Mouse (Mus musculus) heart, embryonic 10.5 days (tissue): ENCODE measurements at regions not wholly inside any gene's neighbourhood (a gene's known extent, or its start where the extent isn't known, plus 50 kb on each side); places are given as distances from the start of the nearest gene placed in this dataset.

Experiments used
- DNase-seq: peaks from one replicate; pipeline ENCODE4 v3.0.0-alpha.2; 2017; ENCODE audit warnings: low spot score
- H3K27ac ChIP-seq: fragments of 300-500 bp; sonication (generic); 2 replicates; pipeline ENCODE4 v1.5.1; 2016; ENCODE audit warnings: mild to moderate bottlenecking
- H3K27me3 ChIP-seq: fragments of 300-500 bp; sonication (generic); 2 replicates; pipeline ENCODE4 v1.6.1; 2016; ENCODE audit warnings: mild to moderate bottlenecking; ENCODE audit not compliant: poor library complexity, insufficient read depth, severe bottlenecking
- H3K36me3 ChIP-seq: fragments of 300-500 bp; sonication (generic); 2 replicates; pipeline ENCODE4 v1.6.1; 2016; ENCODE audit warnings: mild to moderate bottlenecking, moderate library complexity
- H3K4me1 ChIP-seq: fragments of 300-500 bp; sonication (generic); 2 replicates; pipeline ENCODE4 v1.6.1; 2016; ENCODE audit warnings: mild to moderate bottlenecking
- H3K4me3 ChIP-seq: fragments of 300-500 bp; sonication (generic); 2 replicates; pipeline ENCODE4 v1.5.1; 2016; ENCODE audit warnings: mild to moderate bottlenecking, moderate library complexity
- H3K9me3 ChIP-seq: fragments of 300-500 bp; sonication (generic); 2 replicates; pipeline ENCODE4 v1.6.1; 2016; ENCODE audit warnings: mild to moderate bottlenecking, moderate library complexity
- WGBS: fragments of 180-500 bp; shearing (Covaris S2); methylation state at CpG from one replicate; pipeline ENCODE4 v1.1.7; 2016; 5-methylcytosine and 5-hydroxymethylcytosine counted together

GRCm38 (mm10) chr8:103361713-103362112 lies 576.3 kb upstream of the Cdh11 start:
- Histone ChIP-seq H3K9me3 (no peaks in the 10 kb centered on the region), H3K36me3 (no peaks in the 10 kb centered on the region), H3K27me3 (no peaks in the 10 kb centered on the region), H3K4me3 (no peak overlapping the region), H3K27ac (no peak overlapping the region), H3K4me1 (peaks cover 7% of the 10 kb centered on the region)
- 78% methylated on average over 3 of the region's 3 CpGs for WGBS
- no peak for DNase-seq

- Histone ChIP-seq H3K9me3 (no peaks in the 10 kb centered on the region), H3K27me3 (no peaks in the 10 kb centered on the region), H3K36me3 (no peaks in the 10 kb centered on the region), H3K27ac (no peak overlapping the region), H3K4me3 (no peak overlapping the region), H3K4me1 (peaks cover 8% of the 10 kb centered on the region)
- no peak for DNase-seq
- 35% methylated on average over 2 of the region's 2 CpGs for WGBS
These were observed 585.0 kb upstream of the Cdh11 start for GRCm38 (mm10) chr8:103370394-103370793.

GRCm38 (mm10) chr8:103373007-103373406 lies 587.6 kb upstream of the Cdh11 start:
- H3K27me3 ChIP-seq, result no peaks in the 10 kb centered on the region
- no peak overlapping the region for H3K4me3 ChIP-seq
- H3K27ac ChIP-seq, result no peak overlapping the region
- H3K36me3 ChIP-seq, result no peaks in the 10 kb centered on the region
- H3K9me3 ChIP-seq, result no peaks in the 10 kb centered on the region
- DNase-seq, result no peak
- 73% methylated on average over 1 of the region's 1 CpGs for WGBS
- H3K4me1 ChIP-seq, result no peaks in the 10 kb centered on the region

GRCm38 (mm10) chr8:103374151-103374550 lies 588.7 kb upstream of the Cdh11 start:
- Histone ChIP-seq H3K4me3 (no peak overlapping the region), H3K9me3 (no peaks in the 10 kb centered on the region), H3K27ac (no peak overlapping the region), H3K36me3 (no peaks in the 10 kb centered on the region), H3K27me3 (no peaks in the 10 kb centered on the region), H3K4me1 (no peaks in the 10 kb centered on the region)
- no peak for DNase-seq
- 64% methylated on average over 4 of the region's 4 CpGs for WGBS

- no peak for DNase-seq
- no peaks in the 10 kb centered on the region for H3K27me3 ChIP-seq
- no peaks in the 10 kb centered on the region for H3K36me3 ChIP-seq
- H3K9me3 ChIP-seq, result no peaks in the 10 kb centered on the region
- WGBS, result 13% methylated on average over 3 of the region's 3 CpGs
- no peaks in the 10 kb centered on the region for H3K4me1 ChIP-seq
- no peak overlapping the region for H3K4me3 ChIP-seq
- no peak overlapping the region for H3K27ac ChIP-seq
These were observed 593.1 kb upstream of the Cdh11 start for GRCm38 (mm10) chr8:103378545-103378944.

GRCm38 (mm10) chr8:103381575-103381974 lies 596.1 kb upstream of the Cdh11 start:
- no peak overlapping the region for H3K4me3 ChIP-seq
- 84% methylated on average over 3 of the region's 3 CpGs for WGBS

GRCm38 (mm10) chr8:103391359-103391758 lies 605.9 kb upstream of the Cdh11 start:
- WGBS, result 79% methylated on average over 6 of the region's 6 CpGs
- Histone ChIP-seq H3K4me3 (no peak overlapping the region), H3K4me1 (no peaks in the 10 kb centered on the region), H3K27ac (no peak overlapping the region), H3K36me3 (no peaks in the 10 kb centered on the region), H3K9me3 (no peaks in the 10 kb centered on the region), H3K27me3 (no peaks in the 10 kb centered on the region)
- no peak for DNase-seq

More at GRCm38 (mm10) chr8:103381575-103381974, 596.1 kb upstream of the Cdh11 start:
- DNase-seq, result no peak
- Histone ChIP-seq H3K36me3 (no peaks in the 10 kb centered on the region), H3K27me3 (no peaks in the 10 kb centered on the region), H3K27ac (no peak overlapping the region), H3K4me1 (no peaks in the 10 kb centered on the region), H3K9me3 (no peaks in the 10 kb centered on the region)

- Histone ChIP-seq H3K36me3 (no peaks in the 10 kb centered on the region), H3K9me3 (no peaks in the 10 kb centered on the region), H3K4me1 (no peaks in the 10 kb centered on the region), H3K4me3 (no peak overlapping the region), H3K27me3 (no peaks in the 10 kb centered on the region), H3K27ac (no peak overlapping the region)
- DNase-seq, result no peak
- WGBS, result 38% methylated on average over 4 of the region's 4 CpGs
These were observed 609.9 kb upstream of the Cdh11 start for GRCm38 (mm10) chr8:103395316-103395715.

GRCm38 (mm10) chr8:103398179-103398578 lies 612.7 kb upstream of the Cdh11 start:
- no peaks in the 10 kb centered on the region for H3K4me1 ChIP-seq
- 70% methylated on average over 3 of the region's 3 CpGs for WGBS
- DNase-seq, result no peak
- H3K36me3 ChIP-seq, result no peaks in the 10 kb centered on the region
- no peaks in the 10 kb centered on the region for H3K27me3 ChIP-seq
- no peak overlapping the region for H3K4me3 ChIP-seq
- H3K9me3 ChIP-seq, result no peaks in the 10 kb centered on the region
- no peak overlapping the region for H3K27ac ChIP-seq

GRCm38 (mm10) chr8:103399466-103399865 lies 614.0 kb upstream of the Cdh11 start:
- H3K4me1 ChIP-seq, result no peaks in the 10 kb centered on the region
- 81% methylated on average over 3 of the region's 3 CpGs for WGBS
- no peak for DNase-seq
- H3K9me3 ChIP-seq, result no peaks in the 10 kb centered on the region
- H3K27me3 ChIP-seq, result no peaks in the 10 kb centered on the region
- no peak overlapping the region for H3K4me3 ChIP-seq
- no peaks in the 10 kb centered on the region for H3K36me3 ChIP-seq
- H3K27ac ChIP-seq, result no peak overlapping the region

- Histone ChIP-seq H3K36me3 (no peaks in the 10 kb centered on the region), H3K4me1 (no peaks in the 10 kb centered on the region), H3K27ac (no peak overlapping the region), H3K4me3 (no peak overlapping the region), H3K9me3 (no peaks in the 10 kb centered on the region), H3K27me3 (no peaks in the 10 kb centered on the region)
- no peak for DNase-seq
- 81% methylated on average over 1 of the region's 1 CpGs for WGBS
These were observed 614.7 kb upstream of the Cdh11 start for GRCm38 (mm10) chr8:103400143-103400542.

- Histone ChIP-seq H3K36me3 (no peaks in the 10 kb centered on the region), H3K4me3 (no peak overlapping the region), H3K27ac (no peak overlapping the region), H3K4me1 (peaks cover 9% of the 10 kb centered on the region; the same call in 1 of the 2 replicates), H3K9me3 (no peaks in the 10 kb centered on the region), H3K27me3 (no peaks in the 10 kb centered on the region)
- no peak for DNase-seq
- WGBS, result 83% methylated on average over 3 of the region's 3 CpGs
These were observed 617.3 kb upstream of the Cdh11 start for GRCm38 (mm10) chr8:103402731-103403130.

GRCm38 (mm10) chr8:103403826-103404225 lies 618.4 kb upstream of the Cdh11 start:
- DNase-seq, result no peak
- 89% methylated on average over 4 of the region's 4 CpGs for WGBS
- Histone ChIP-seq H3K4me3 (no peak overlapping the region), H3K4me1 (peaks cover 17% of the 10 kb centered on the region), H3K27ac (no peak overlapping the region), H3K27me3 (no peaks in the 10 kb centered on the region), H3K9me3 (no peaks in the 10 kb centered on the region), H3K36me3 (no peaks in the 10 kb centered on the region)

- Histone ChIP-seq H3K4me3 (no peak overlapping the region), H3K4me1 (peaks cover 27% of the 10 kb centered on the region), H3K36me3 (no peaks in the 10 kb centered on the region), H3K27me3 (no peaks in the 10 kb centered on the region), H3K27ac (no peak overlapping the region), H3K9me3 (no peaks in the 10 kb centered on the region)
- WGBS, result 44% methylated on average over 12 of the region's 12 CpGs
- DNase-seq, result no peak
These were observed 620.3 kb upstream of the Cdh11 start for GRCm38 (mm10) chr8:103405787-103406186.
